Mouse (Mus musculus) left cerebral cortex, postnatal 4 days (tissue): ENCODE results near the gene Nup88. TPM values are rescaled to one million over a fixed set of nuclear protein-coding genes. Genes with fewer than 3 reads are reported as not detected.

Experiments used
- DNase-seq: peaks from one replicate; pipeline ENCODE4 v3.0.0-alpha.2; 2022
- intact Hi-C: fragments of 180-260 bp; cut with DNase I; formaldehyde crosslinking; loops from one replicate; pipeline ENCODE4 v1.15.1; 2025
- total RNA-seq, 2 experiments: library from RNA; stranded (reverse); gene quantifications; 2 replicates each; pipeline ENCODE4 v1.2.3; 2021

Nup88 gene
- 10 to 100 TPM; 76.9 to 77.8 TPM for total RNA-seq

DNA sequence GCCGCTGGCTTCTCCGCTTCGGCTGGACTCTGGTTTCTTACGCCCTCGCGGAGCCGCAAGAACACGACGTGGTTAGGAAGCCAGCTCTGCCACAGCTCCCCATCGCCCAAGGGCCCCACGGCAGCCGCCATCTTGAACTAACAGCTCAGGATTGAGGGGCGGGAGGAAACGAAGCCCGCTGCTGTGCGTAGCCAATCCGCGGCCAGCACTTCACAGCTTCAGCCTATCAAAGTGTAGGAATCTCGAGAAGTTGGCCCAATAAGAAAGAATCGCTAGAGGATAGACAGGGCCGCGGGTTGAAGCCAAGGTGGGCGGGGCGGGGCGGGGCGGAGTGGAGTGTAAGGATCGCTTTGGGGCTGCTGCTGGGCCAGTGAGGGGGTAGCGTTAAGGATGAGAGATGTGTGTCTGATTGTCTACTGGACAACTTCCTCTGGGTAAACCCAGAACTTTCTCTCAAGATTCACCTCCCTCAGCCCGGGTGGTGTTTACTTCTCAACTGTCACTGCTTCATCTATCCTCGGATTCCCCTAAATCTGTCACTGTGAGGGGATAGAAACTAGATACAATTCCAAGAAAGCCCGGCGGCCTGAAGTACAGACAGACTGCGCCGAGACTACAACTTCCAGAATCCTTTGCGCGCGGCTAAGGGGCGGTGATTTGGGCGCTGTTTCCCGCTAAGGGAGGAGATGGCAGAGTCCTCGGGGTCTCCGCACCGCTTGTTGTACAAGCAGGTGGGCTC lies at the start of gene Nup88, which contains the start of gene Rpain:
Nup88 (minus strand) TSS at position 153 of the 739 bp plus-strand sequence.
Rpain (plus strand) TSS at position 393 of the 739 bp plus-strand sequence.
- intact Hi-C loops: no loop called here

GRCm38 (mm10) chr11:71018416-71019200 lies 48.8 kb upstream of the Nup88 start:
- no peak for DNase-seq
- intact Hi-C loops: no loop called here

More for the DNA sequence above, at the start of gene Nup88, which contains the start of gene Rpain:
- DNase-seq: peak; percentile 94

DNA sequence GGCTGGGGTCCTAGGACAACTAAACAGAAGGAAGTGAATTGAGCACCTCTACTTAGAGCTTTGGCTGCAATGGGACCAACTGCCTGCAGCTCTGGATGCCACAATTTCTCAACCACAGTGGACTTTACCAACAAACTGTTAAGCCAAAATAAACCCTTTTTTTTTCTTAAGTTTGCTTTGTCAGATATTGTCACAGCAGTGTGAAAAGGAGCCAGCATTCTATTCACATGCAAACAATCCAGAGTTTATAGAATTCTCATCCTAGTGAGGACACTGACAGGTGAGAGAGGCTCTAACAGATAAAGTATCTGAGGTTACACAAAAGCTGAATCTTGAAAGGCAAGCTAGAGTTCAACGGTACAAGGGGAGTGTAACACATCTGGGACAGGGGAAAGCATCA lies 47.3 kb upstream of the Nup88 start:
- no peak for DNase-seq
- intact Hi-C loops: no loop called here

DNA sequence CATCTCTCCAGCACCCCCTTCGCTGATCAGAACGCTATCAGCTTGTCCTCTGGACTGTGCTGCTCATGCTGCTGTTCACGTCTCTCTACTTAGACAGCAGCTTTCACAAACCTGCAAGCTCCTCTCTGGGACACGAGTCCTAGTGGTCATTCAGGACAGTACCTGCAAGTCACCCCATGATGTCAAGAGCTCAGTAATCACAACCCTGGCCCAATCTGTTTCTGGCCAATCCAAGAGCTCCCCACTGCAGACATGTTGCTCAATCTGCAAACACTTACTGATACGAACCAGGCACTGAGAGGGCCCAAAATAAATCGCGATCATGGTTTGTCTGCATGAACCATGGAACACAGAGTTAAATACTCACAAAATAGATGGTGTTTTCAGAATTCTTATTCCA lies 43.0 kb upstream of the Nup88 start:
- DNase-seq: no peak
- intact Hi-C loops: no loop called here

DNA sequence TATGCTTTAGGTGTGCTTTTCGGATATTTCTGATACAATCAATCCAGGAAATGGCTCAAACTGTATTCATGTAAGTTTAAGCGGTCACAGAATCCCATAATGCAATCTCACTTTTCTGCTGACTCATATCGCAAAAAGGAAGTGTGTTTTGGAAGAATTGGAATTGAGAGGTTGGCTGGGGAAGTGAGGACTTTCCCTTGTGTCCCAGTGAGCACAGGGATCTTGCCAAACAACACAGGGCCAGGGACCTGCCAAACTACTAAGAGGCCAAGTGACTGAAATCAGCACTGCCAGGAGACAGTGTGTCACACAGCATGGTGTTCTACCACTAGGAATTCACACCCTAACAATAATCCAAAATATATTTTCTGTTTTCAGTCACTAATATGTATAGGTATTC lies 38.5 kb upstream of the Nup88 start:
- DNase-seq: no peak
- intact Hi-C loops: loop anchor here (10.0 kb wide), 1 partner anchor 46 kb away; no protein-coding TSS in a partner anchor

GRCm38 (mm10) chr11:71007831-71008230 lies 38.1 kb upstream of the Nup88 start:
- intact Hi-C loops: loop anchor here (10.0 kb wide), 1 partner anchor 47 kb away; no protein-coding TSS in a partner anchor
- DNase-seq: no peak

DNA sequence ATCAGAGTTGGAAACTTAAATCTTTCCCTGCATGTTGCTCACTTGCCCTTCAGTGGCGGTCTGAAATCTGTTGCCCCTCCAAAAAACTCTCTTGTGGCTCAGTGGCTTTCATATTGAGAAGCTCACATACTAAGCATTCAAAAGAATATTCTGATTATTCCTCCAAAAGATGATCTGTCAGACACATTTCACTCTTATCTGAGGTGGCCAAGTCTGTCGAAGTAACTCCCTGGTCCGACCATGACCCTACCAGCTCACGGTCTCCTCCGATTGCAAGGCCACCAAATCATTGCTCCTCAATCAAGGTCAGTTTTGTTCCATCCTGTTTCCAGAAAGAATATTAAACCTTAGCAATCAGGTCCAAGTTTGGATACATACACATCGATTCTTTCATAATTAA lies 37.3 kb upstream of the Nup88 start:
- intact Hi-C loops: loop anchor here (10.0 kb wide), 1 partner anchor 48 kb away; no protein-coding TSS in a partner anchor
- DNase-seq: no peak

- no peak for DNase-seq
- intact Hi-C loops: loop anchor here (10.0 kb wide), 1 partner anchor 50 kb away; no protein-coding TSS in a partner anchor
These were observed 35.3 kb upstream of the Nup88 start for GRCm38 (mm10) chr11:71005046-71005445.

DNA sequence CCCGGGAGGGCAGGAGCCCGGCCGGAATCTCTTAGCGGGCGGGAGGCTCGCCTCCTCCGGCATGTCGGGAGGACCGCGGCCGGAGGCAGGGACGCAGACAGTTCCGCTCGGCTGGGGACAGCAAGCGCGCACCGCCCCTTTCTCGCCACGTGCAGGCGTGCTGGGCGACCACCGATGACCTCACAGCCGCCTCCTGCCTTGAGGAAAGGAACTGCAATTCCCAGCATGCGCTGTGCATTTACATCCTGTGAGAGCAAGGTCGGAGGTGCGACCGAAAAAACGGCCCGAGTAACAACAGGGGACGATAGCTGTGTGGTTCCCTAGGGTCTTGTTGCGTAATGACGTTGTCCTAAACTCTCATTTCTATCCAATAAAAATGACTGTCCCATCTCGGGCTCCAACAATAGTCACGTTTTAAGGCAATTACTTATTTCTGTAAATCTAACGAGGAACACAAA lies 34.6 kb upstream of the Nup88 start, which contains the start of gene Dhx33:
Dhx33 (minus strand) TSS at position 122 of the 458 bp plus-strand sequence.
- intact Hi-C loops: loop anchor here (10.0 kb wide), 1 partner anchor 50 kb away; no protein-coding TSS in a partner anchor

GRCm38 (mm10) chr11:71003611-71004315 lies 34.0 kb upstream of the Nup88 start:
- intact Hi-C loops: loop anchor here (10.0 kb wide), 1 partner anchor 51 kb away; no protein-coding TSS in a partner anchor
- peak; percentile 44 for DNase-seq

More for the DNA sequence above, 34.6 kb upstream of the Nup88 start, which contains the start of gene Dhx33:
- DNase-seq: peak; percentile 98

DNA sequence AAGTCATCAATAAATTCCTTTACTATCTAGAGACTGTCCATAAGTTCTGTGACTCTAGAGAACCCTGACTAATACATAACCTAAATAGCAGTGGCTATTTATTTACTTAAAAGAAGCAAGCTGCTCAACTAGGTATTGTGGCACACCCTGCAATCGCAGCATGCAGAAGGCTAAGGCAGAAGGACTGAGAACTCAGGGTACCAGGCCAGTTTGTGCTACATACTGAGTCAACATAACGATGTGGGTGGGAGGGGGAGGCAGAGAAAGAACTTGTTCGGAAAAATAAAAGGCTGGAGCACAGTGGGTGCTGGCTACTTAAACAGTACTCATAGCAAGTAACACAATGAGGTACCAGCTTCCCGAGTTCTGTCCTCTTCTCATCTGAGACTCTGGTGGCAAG lies 31.4 kb upstream of the Nup88 start:
- no peak for DNase-seq
- intact Hi-C loops: loop anchor here (10.0 kb wide), 1 partner anchor 54 kb away; no protein-coding TSS in a partner anchor

DNA sequence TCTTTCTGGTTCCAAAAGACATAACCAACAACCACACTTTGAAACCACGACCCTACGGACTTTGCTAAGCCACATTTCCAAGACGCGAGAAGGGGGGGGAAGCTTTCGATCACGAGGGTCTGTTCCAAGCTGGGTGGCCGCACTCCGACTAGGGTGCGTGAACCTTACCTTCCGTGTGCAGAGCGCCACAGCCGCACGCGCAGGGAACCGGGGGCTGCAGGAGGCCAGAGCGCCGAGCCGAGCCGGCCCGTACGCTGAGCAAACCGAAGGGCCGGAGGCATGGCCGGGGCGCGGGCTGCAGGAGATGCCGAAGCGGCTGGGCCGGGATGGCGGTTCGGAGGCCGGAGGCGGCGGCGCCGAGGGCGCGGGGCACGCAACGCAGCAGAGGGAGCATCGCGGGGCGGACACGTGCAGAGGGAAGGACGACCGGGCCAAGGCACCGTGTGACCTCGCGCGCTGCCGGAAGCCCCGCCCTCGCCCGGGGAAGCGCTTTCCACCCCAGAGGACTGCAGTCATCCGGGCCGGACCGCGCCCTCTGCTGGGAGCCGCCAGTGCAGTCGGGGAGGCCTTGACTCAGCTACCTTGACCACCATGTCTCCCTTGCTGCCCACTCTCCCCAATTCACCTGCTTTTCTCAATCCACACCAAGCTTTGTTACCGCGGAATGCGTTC lies 12.9 kb upstream of the Nup88 start, which contains the start of gene C1qbp:
C1qbp (minus strand) TSS at position 470 of the 672 bp plus-strand sequence.
- intact Hi-C loops: no loop called here
- DNase-seq: peak; percentile 96

DNA sequence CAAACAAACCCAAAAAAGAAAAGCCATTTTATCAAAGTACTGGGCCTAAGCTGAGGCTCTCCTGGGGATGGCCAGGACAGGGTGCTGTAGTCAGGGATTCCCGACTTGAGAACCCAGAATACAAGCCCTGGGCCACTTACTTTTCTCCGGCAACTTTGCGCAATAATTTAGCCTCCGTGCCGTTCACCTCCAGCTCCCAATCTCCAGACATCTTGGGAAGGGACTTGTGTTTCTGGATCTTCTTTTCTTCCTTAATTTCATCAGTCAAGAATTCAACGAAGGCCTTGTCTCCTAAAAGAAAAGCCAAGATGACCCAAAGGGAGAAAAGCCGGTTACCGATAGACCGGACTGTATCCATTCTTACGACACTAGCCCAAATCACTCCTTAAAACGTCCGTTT lies 12.3 kb upstream of the Nup88 start:
- no peak for DNase-seq
- intact Hi-C loops: no loop called here

DNA sequence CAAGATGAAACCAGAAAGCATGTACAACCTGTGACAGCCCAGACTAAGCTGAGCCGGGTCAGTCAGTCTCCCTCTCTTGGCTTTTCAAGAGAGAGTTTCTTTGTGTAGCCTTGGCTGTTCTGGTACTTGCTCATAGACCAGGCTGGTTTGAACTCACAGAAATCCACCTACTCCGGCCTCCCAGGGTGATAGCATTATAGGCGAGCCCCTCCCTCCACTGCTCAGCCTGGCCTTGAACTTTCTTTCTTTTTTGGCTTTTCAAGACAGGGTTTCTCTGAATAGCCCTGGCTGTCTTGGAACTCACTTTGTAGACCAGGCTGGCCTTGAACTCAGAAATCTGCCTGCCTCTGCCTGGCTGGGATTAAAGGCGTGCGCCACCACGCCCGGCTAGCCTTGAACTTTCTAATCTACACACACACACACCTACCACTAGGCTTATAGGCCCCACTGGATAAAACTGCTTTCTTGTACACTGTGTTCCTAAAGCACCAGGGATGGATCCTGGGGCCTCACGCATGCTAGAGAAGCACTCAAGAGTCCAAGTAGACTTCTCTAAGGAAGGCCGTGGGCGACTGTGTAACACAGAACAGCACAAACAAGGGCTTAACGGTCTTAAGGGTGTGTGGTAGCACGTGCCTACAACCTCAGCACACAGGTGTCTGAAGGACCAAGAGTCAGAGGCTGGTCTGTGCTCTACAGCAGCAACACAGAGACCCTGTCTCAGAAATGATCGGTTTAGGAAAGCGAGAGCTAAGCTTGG lies 11.2 kb upstream of the Nup88 start:
- DNase-seq: no peak
- intact Hi-C loops: no loop called here

GRCm38 (mm10) chr11:70980232-70980631 lies 10.5 kb upstream of the Nup88 start:
- intact Hi-C loops: no loop called here
- no peak for DNase-seq

GRCm38 (mm10) chr11:70977293-70977692 lies 7.5 kb upstream of the Nup88 start:
- DNase-seq: no peak
- intact Hi-C loops: no loop called here

DNA sequence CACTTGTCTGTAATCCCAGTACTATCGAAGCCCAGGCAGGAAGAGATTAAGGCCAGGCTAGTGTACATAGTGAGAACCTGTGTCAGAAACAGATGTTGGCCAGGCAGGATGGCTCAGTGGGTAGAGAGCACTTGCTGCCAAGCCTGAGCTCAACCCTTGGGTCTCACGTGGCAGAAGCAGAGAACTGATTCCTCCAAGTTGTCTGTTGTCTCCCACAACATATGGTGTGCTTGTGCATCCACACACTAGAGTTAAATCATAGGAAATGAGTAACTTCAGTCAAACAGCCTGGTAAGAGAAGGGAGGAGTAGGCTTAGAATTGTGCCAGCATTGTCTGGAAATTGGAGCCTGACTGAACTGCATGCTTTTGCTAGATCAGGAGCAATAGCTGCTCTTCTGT lies 5.4 kb upstream of the Nup88 start:
- DNase-seq: no peak
- intact Hi-C loops: no loop called here

- intact Hi-C loops: no loop called here
- peak; percentile 7 for DNase-seq
These were observed 4.2 kb upstream of the Nup88 start for GRCm38 (mm10) chr11:70973947-70974346.

DNA sequence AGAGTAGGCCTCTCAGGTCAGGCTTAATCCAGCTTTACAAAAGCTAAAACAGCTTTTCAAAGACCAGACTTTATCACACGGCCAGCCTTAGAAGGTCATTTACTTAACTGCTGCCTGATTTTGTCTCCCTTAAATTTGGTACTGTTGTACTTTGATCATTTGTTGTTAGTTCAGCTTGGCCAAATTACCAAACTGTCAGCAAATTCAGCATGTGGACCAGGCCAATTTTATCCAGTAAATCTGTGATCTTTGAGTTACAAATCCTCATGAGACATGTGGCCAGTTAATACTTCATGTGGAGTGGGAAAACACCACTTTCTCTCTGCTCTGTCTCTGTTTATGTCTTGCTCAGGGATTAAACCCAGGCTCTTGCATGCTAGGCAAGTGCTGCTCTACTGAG lies 2.8 kb upstream of the Nup88 start:
- no peak for DNase-seq
- intact Hi-C loops: no loop called here
